Mouse (Mus musculus) skeletal muscle tissue, adult 2 months (tissue): ENCODE data around the gene Ankrd44.

ENCODE experiments used
- DNase-seq: peaks from one replicate; pipeline ENCODE4 v3.0.0-alpha.2; 2012; ENCODE audit warnings: low read depth, low spot score

The Ankrd44 gene

GRCm38 (mm10) chr1:54809811-54810549 is 116.2 kb downstream of the Ankrd44 start:
- DNase-seq: no peak

DNA sequence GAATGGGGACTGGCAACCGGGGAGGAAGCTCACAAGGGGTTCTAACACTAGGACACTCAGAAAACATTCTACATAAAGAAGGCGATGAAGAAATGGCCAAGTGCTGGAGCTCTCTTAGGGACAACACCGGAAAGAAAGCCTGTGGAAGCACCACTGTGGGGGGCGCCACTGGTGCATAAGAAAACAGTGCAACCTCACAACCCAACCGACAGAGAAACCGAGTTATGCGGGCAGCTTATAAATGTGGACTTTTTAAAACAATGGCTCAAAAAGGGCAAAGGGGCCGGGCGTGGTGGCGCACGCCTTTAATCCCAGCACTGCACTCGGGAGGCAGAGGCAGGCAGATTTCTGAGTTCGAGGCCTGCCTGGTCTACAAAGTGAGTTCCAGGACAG is 117.1 kb downstream of the Ankrd44 start:
- no peak for DNase-seq

DNA sequence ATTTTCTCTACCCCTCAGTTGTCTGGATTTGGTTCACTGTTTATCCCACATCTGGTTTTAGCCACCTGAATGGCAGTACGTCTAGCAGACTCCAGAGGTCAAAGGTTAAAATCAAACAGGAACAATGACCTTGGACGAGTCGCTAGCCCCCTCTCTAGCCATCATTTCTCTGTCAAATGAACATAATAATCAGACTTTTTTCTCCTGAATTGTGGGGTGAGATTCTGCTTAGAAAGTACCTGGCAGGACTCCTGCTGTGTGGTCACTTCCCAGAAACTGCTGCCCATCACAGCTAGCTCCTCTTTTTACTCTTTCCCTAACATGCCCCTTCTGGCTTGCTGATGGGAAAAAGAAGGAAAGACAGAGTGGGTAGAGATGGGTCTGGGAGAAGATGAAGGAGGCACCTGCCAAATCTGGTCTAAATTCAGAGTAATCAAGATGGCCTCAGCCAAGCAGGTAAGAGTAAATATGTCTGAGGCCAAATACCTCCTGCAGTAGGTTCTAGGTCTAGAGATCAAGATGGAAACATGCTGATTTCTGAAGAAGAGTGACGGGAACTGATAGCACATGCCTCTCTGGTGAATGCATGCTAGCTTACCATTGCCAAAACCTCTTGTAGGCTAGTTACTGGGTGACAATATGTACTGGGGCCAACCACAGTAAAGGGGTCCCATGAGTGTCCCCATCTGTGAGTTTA is 117.6 kb downstream of the Ankrd44 start:
- no peak for DNase-seq

GRCm38 (mm10) chr1:54807832-54808231 is 118.4 kb downstream of the Ankrd44 start:
- no peak for DNase-seq

DNA sequence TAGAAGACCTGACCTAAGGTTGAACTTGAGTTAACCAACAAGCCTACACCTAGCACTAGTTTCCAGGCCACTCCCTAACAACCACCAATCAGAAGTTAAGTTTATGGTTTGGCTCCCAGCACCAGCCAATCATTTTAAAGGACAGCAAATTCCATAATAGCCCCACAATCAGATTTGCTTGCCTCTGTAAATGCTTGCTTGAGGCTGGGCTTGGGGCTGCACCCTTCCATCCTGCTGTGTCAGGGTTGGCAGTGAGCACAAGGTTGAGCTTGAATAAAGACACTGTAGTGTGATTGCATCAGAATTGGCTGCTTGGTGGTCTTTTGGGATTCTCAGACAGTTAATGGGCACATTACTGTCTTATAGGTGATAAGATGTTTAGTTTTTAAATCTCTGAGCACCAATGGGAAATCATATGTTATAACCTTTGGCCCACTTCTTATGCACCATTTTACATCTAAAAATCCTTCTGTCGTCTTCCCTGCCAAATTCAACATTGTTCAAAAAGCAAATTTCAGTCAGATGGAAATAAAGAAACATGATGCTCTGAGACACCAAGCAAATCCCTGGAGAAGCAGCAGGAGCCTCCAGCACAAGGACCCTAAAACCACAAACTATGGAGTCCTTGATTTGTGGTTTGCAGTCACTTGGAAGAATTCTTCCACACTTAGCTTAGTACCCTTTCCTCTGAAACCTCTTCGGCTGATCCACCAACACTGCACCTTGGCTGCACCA is 119.9 kb downstream of the Ankrd44 start:
- DNase-seq: no peak

DNA sequence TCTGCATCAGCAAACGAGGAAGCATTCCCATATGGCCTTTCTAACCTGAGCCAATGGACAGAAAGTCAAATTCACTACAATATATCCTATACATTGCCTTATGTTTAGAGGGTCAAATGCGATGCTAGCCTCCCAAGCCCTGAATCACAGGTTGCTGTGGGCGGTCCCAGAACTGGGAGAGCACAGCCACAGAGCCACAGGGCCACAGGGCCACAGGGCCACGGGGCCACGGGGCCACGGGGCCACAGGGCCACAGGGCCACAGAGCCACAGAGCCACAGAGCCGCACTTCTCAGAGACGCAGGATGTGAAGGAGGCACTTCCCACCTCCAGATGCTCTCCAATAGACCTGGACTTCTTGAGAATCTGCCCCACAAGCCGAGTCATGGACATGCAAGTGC is 121.8 kb downstream of the Ankrd44 start:
- DNase-seq: no peak

DNA sequence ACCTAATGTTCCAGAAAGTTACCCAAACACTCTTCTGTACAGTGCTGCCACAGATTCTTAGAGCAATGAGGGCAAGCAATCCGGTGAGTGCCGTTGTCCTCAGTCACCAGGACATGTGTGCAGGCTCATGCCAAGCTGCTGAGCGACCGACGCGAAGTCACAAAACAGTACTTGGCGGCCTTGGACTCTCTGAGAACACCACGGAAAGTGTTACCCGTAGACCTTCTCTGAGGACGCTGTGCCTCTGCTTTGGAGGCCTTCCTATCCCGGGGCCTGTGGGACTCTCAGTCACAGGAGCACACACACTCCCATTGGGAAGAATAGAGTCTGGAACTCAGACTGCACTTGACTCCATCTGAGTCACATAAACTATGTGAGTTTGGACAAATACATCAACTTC is 123.5 kb downstream of the Ankrd44 start:
- DNase-seq: no peak

DNA sequence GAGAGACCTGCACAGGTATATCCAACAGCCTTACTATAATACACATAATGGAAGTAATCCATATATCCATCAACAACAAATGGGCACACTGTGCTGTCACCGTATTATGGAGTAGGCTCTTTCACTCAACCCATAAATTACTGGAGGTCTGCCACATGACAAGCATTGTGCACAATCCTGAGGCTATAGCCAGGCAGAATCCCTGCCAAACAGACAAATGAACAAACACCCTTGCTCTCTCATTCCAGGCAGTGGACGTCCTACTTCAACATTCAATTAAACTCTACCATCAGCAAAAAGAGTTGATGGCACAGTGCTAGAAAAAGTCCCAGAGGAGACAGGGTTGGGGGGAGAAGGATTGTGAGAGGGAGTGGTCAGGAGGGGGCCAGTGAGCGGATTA is 124.9 kb downstream of the Ankrd44 start:
- DNase-seq: no peak

DNA sequence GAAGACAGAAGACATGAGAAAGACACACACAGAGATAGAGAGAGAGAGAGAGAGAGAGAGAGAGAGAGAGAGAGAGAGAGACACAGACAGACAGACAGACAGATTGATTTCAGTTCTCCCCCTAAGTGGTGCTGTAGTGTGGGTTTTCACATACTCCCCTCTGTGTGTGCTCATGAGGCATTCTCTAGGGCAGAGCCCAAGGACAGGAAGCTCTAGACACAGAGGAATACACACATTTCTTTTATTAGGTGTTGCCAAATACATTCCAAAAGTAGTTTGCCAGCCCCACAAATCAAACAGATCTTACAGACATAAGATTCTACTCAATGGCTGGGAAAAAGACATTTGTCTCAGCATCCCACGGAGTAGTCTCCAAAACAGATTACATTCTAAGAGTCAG is 126.8 kb downstream of the Ankrd44 start:
- DNase-seq: no peak

DNA sequence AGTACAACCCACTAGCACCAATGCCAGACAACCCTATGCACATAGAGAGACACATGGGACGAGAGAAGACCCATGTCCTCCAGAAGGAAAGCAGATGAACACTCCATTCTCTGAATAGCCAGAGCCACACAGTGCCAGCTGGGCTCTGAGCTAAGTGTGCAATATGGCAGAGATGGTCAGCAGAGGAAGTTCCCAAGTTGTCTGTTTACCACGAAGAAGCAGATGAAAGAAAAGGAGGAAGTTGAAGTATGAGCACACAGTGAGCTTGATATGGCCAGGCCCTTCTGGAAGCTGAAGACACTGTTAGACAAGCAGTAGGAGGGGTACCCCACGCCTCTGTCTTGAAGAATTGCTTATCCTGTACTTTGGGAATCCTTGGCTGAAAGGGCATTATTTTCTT is 127.8 kb downstream of the Ankrd44 start:
- peak; percentile 10 for DNase-seq

DNA sequence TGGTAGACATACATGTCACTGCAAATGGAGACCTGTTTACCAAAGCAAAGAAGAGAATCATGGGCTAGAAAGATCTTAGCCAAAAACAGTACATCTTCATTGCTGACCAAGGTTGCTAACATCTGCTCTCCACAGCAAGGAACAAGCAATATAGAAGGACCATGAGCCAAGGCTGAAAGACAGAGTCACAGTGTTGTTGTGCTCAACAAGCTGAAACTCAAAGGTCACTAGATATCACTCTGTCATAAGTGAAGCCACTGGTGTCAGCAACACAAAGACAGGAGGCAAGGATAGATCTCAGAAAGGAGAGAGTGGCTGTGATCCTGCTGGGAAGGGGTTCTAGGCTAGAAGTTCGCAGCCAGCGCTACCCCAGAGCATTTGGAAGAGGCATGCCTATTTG is 131.5 kb downstream of the Ankrd44 start:
- DNase-seq: no peak

GRCm38 (mm10) chr1:54791406-54791805 is 134.8 kb downstream of the Ankrd44 start:
- DNase-seq: peak; percentile 32

DNA sequence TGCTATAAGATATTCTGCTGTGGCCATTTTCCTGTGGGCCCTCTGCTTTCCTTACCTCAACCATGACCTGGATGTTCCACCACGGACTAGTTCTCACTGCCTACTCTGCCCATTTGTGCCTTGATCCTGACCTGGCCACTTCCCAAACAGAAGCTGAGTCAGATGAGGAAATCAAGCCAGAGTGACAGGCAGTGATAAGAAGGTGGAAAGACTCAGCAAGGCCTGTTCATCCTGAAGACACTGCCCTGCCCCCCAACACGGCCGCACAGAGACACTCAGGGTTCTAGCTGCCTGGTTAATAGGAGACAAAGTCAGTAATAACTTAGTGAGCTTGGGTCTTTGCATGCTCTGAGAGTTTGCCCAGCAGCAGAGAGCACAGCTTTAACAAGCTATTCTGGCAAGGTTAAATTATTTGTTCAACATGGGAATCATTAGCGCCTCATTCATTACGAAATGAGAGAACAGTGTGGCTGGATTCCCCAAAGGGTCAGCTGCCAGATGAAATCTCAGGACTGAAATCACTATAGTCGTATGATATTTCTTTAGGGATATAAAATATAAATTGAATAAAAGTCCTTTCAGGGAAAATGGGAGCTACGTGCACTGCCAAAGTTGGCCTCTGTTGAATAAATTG is 136.7 kb downstream of the Ankrd44 start:
- DNase-seq: no peak

DNA sequence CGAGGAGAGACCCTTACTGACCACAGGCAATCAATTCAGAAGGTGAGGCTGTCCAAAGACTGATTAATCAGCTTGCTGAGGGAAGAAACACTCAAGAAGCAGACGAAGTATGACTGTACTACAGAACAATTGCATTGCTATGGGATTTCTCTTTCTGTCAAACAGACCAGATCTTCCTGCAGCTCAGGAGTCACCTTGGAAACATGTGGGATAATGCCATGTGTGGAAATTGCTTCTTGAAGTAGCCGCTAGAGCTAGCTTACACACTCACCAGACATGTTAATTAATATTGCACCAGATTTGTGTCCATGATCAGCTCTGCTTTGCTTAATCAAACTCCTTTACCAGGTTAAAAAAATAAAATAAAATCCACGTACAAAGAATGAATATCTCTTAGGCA is 137.8 kb downstream of the Ankrd44 start:
- no peak for DNase-seq

- no peak for DNase-seq
Observed at GRCm38 (mm10) chr1:54778151-54778550, 148.0 kb downstream of the Ankrd44 start.

DNA sequence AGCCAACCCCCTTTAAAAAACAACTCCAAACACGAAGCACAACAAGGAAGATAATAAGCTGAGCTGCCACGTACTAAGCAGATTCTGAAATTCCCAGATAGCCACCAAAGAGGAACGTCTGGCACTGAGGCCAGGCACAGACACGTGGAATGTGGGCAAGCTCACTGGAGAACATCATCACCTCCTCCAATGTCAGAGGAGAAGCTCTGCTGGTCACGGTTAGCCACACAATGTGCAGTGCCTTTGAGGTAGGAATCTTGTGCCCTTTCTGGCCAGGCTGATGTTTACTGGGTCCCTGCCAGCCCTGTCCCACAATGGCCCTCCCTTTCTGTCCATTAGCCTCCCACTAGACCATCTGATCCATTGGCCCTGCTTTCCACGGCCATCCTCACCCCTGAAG is 149.1 kb downstream of the Ankrd44 start:
- DNase-seq: no peak

DNA sequence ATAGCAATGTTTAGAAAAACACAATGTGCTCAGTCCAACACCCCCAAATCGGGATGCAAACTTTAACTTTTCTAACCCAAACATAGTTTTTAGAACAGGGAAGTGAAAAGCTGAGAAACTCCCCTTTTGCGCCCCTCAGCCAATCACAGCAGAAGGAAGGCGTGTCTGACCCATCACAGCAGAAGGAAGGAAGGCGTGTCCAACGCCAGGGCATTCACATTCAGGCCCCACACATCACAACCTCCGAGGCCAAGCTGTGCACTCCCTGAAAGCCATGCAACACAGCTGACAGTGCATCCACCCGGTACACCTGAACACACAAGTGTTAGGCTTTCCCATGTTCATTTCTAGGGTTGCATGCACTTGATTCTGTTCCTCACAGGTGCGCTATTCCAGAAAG is 150.1 kb downstream of the Ankrd44 start:
- no peak for DNase-seq

GRCm38 (mm10) chr1:54772843-54773242 is 153.3 kb downstream of the Ankrd44 start:
- no peak for DNase-seq

DNA sequence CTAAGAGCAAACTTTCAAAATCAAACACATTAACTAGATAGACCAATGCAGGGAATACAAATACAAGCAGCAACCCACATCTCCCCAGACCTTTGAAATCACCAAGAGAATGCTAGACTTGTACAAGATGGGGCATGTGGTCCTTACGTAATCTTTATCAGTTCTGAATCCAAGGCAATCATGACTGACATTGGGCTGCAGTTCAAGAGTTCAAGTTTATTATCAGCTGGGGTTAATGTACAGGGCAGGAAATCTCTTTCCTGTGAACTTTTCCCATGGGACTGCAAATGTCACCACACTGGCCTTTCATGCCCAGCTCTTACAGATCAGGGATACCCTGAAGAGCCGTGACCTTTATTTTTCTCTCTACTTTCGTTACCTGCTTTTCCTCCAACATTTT is 154.7 kb downstream of the Ankrd44 start:
- no peak for DNase-seq

DNA sequence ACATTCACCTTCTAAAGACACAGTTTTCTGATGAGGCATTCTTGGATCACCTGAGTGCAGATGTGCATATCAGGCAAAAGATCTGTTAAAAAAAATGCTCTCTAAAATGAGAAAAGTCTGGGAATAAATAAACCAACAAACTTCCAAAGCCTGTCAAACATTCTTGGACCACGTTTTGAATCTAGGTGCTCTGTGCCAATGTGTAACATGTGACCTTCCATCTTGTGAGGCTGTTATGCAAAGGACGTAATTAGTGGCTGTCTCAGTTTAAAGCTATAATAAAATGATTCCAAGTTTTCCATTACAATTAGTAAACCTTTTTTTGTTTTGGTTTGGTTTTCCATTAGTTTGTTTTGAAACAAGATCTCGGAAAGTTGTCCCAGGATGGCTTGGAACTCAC is 159.0 kb downstream of the Ankrd44 start:
- no peak for DNase-seq

DNA sequence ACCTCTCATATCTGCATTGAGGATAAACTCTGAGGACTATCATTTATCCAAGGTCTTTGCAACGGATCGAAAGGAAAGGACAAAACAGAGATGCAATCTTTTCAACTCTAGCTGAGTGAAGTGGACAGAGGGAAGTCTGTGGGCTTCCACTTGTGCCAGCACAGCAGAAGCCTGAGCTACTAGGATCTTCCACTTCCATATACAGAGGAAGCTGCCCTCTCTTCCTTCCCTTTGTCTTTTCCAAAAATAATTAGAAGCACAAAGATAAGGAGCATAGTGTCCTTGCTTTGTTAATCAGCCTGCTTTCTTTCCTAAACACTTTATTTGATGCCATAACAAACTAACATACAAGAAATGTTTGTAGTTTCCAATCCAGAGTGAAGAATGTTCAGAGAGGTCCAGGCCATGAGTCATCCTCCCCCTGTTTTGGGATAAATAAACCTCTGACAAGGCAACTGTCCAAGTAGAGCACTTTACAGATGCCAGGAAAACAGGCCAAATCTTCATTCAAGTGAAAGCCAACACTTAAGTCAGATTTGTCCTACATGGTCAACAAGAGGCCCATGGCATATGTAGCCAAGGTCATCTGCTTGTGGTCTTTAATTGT is 160.5 kb downstream of the Ankrd44 start:
- peak; percentile 57 for DNase-seq
